Mouse (Mus musculus) kidney, adult 2 months (tissue): ENCODE measurements around the gene Rnf10.

Source experiments
- CTCF ChIP-seq: fragments of 200-500 bp; conservative IDR thresholded peaks from 2 replicates; pipeline ENCODE4 v1.5.1; 2011; ENCODE audit warnings: low read depth, mild to moderate bottlenecking, control low read depth, low read length, moderate library complexity, mixed read lengths; ENCODE audit not compliant: insufficient read depth, insufficient read length
- POLR2A ChIP-seq: fragments of 200-500 bp; IDR thresholded peaks from one replicate; pipeline ENCODE4 v1.6.1; 2011; ENCODE audit warnings: low read depth, low read length, control low read depth

GRCm38 (mm10) chr5:115267469-115268045 is 5.1 kb downstream of the Rnf10 start:
- TF ChIP-seq POLR2A (no peak), CTCF (no peak)
